ENCODE assay signal across 31 mouse cellular contexts in genomic region chr14:51507416-51507815, GRCm38 (mm10). TPM values are rescaled to one million over a fixed set of nuclear protein-coding genes. Genes with fewer than 3 reads are reported as not detected.
DNase-seq lines count a peak whose midpoint lies in the region; ATAC-seq and TF ChIP-seq lines count a peak whose summit lies in the region.
"Had no signal": no experiment of that assay in that cellular context is flagged by ENCODE, and none has a peak within 500 bp of the region (broad histone marks: within the 10 kb centered on the region; RNA-seq: fewer than 3 reads in every experiment).

No protein-coding gene starts in this region.

- ATAC-seq in midbrain, embryonic 11.5 days (ENCODE audit: low FRiP score) = no peak
- ATAC-seq in midbrain, postnatal 0 days (ENCODE audit: low FRiP score) = no peak
- no peak for ATAC-seq in hindbrain, embryonic 16.5 days
- ATAC-seq in hindbrain, embryonic 11.5 days (ENCODE audit: low FRiP score) = no peak
- ATAC-seq: forebrain, embryonic 14.5 days; forebrain, embryonic 16.5 days had no signal

- no peak for TF ChIP-seq CTCF in midbrain, postnatal 0 days (IDR thresholded peaks at IDR 0.05)

- no peak overlapping the region for H3K9ac ChIP-seq in midbrain, embryonic 11.5 days (ENCODE audit: low read length)
- H3K9ac ChIP-seq in midbrain, postnatal 0 days (replicated peaks; ENCODE audit: low read length, poor library complexity, severe bottlenecking) = no peak overlapping the region
- H3K9ac ChIP-seq in hindbrain, embryonic 16.5 days (ENCODE audit: low read depth, low read length) = no peak overlapping the region
- H3K9ac ChIP-seq in hindbrain, embryonic 11.5 days (ENCODE audit: low read depth, low read length) = no peak overlapping the region
- H3K9ac ChIP-seq: embryonic facial prominence, embryonic 13.5 days; embryonic facial prominence, embryonic 15.5 days; forebrain, embryonic 12.5 days had no signal

- H3K4me1 ChIP-seq in midbrain, embryonic 11.5 days (ENCODE audit: control insufficient read depth, insufficient read depth, low read length) = no peaks in the 10 kb centered on the region
- no peaks in the 10 kb centered on the region for H3K4me1 ChIP-seq in midbrain, postnatal 0 days (ENCODE audit: insufficient read depth, low read length)
- no peaks in the 10 kb centered on the region for H3K4me1 ChIP-seq in hindbrain, embryonic 16.5 days (ENCODE audit: control insufficient read depth, insufficient read depth, low read depth, low read length)
- no peaks in the 10 kb centered on the region for H3K4me1 ChIP-seq in hindbrain, embryonic 11.5 days (replicated peaks; ENCODE audit: control insufficient read depth, insufficient read depth, low read length)
- H3K4me1 ChIP-seq: embryonic facial prominence, embryonic 13.5 days; embryonic facial prominence, embryonic 15.5 days; forebrain, embryonic 10.5 days; forebrain, embryonic 12.5 days had no signal

- peak; percentile 81 for DNase-seq in midbrain, embryonic 11.5 days (ENCODE audit: low spot score, missing footprints)
- DNase-seq in midbrain, postnatal 0 days (ENCODE audit: low spot score) = no peak
- DNase-seq in ES-CJ7 (ENCODE audit: low read depth, low spot score) (peak; percentile 25), ZHBTc4 (ENCODE audit: low read depth, low spot score) (peak; percentile 53)
- DNase-seq in heart, postnatal 4 days = no peak
- DNase-seq in hindbrain, embryonic 11.5 days (ENCODE audit: low spot score) = no peak
- DNase-seq: adrenal gland, adult 2 months; adrenal gland, postnatal 10 days; adrenal gland, postnatal 25 days; cerebellum, adult 11 months; cerebellum, adult 18-20 months; cerebellum, adult 8-10 months; cerebellum, adult 9-11 months; cerebellum, postnatal 14 days; cerebellum, postnatal 36 days; embryo, embryonic 11 days had no signal

- no peaks in the 10 kb centered on the region for H3K9me3 ChIP-seq in midbrain, embryonic 11.5 days (ENCODE audit: control insufficient read depth, low read length)
- H3K9me3 ChIP-seq in midbrain, postnatal 0 days (ENCODE audit: low read length) = no peaks in the 10 kb centered on the region
- H3K9me3 ChIP-seq in hindbrain, embryonic 16.5 days (ENCODE audit: control insufficient read depth, low read length) = no peaks in the 10 kb centered on the region
- no peaks in the 10 kb centered on the region for H3K9me3 ChIP-seq in hindbrain, embryonic 11.5 days (ENCODE audit: control insufficient read depth, low read length)
- H3K9me3 ChIP-seq: embryonic facial prominence, embryonic 13.5 days; embryonic facial prominence, embryonic 15.5 days; forebrain, embryonic 10.5 days; forebrain, embryonic 12.5 days had no signal

- no peaks in the 10 kb centered on the region for H3K36me3 ChIP-seq in midbrain, embryonic 11.5 days (ENCODE audit: control insufficient read depth, insufficient read depth, low read length)
- H3K36me3 ChIP-seq in midbrain, postnatal 0 days (ENCODE audit: insufficient read depth, low read length) = no peaks in the 10 kb centered on the region
- no peaks in the 10 kb centered on the region for H3K36me3 ChIP-seq in hindbrain, embryonic 16.5 days (ENCODE audit: control insufficient read depth, insufficient read depth, low read length)
- no peaks in the 10 kb centered on the region for H3K36me3 ChIP-seq in hindbrain, embryonic 11.5 days (ENCODE audit: control insufficient read depth, insufficient read depth, low read length)
- H3K36me3 ChIP-seq: embryonic facial prominence, embryonic 13.5 days; embryonic facial prominence, embryonic 15.5 days; forebrain, embryonic 10.5 days; forebrain, embryonic 12.5 days had no signal

- WGBS in midbrain, embryonic 11.5 days = 93% methylated on average over 8 of the region's 8 CpGs
- WGBS in midbrain, postnatal 0 days = 95% methylated on average over 8 of the region's 8 CpGs
- WGBS in hindbrain, embryonic 16.5 days = 97% methylated on average over 8 of the region's 8 CpGs
- 96% methylated on average over 8 of the region's 8 CpGs for WGBS in hindbrain, embryonic 11.5 days

- H3K27me3 ChIP-seq in midbrain, embryonic 11.5 days (ENCODE audit: control insufficient read depth, insufficient read depth, low read length) = no peaks in the 10 kb centered on the region
- no peaks in the 10 kb centered on the region for H3K27me3 ChIP-seq in midbrain, postnatal 0 days (ENCODE audit: insufficient read depth, low read length)
- H3K27me3 ChIP-seq in hindbrain, embryonic 16.5 days (replicated peaks; ENCODE audit: control insufficient read depth, insufficient read depth, low read length) = no peaks in the 10 kb centered on the region
- no peaks in the 10 kb centered on the region for H3K27me3 ChIP-seq in hindbrain, embryonic 11.5 days (ENCODE audit: control insufficient read depth, insufficient read depth, low read length)
- H3K27me3 ChIP-seq: embryonic facial prominence, embryonic 13.5 days; embryonic facial prominence, embryonic 15.5 days; forebrain, embryonic 12.5 days had no signal

- no peak overlapping the region for H3K4me3 ChIP-seq in midbrain, embryonic 11.5 days (ENCODE audit: low read depth, low read length)
- H3K4me3 ChIP-seq in midbrain, postnatal 0 days (ENCODE audit: low read depth, low read length) = no peak overlapping the region
- H3K4me3 ChIP-seq in hindbrain, embryonic 16.5 days (ENCODE audit: low read length) = no peak overlapping the region
- no peak overlapping the region for H3K4me3 ChIP-seq in hindbrain, embryonic 11.5 days (ENCODE audit: low read depth, low read length)
- H3K4me3 ChIP-seq: embryonic facial prominence, embryonic 13.5 days; embryonic facial prominence, embryonic 15.5 days; erythroblast, embryonic 14.5 days; forebrain, embryonic 10.5 days; forebrain, embryonic 12.5 days had no signal

- no peak overlapping the region for H3K27ac ChIP-seq in midbrain, embryonic 11.5 days (ENCODE audit: low read depth, low read length)
- H3K27ac ChIP-seq in midbrain, postnatal 0 days (ENCODE audit: low read depth, low read length) = no peak overlapping the region
- H3K27ac ChIP-seq in hindbrain, embryonic 16.5 days (ENCODE audit: low read depth, low read length) = no peak overlapping the region
- no peak overlapping the region for H3K27ac ChIP-seq in hindbrain, embryonic 11.5 days (ENCODE audit: low read depth, low read length)
- H3K27ac ChIP-seq: embryonic facial prominence, embryonic 13.5 days; embryonic facial prominence, embryonic 15.5 days; forebrain, embryonic 10.5 days; forebrain, embryonic 12.5 days had no signal

- H3K4me2 ChIP-seq in midbrain, embryonic 11.5 days = no peak overlapping the region
- H3K4me2 ChIP-seq in midbrain, postnatal 0 days (ENCODE audit: low read depth, low read length, poor library complexity, severe bottlenecking) = no peak overlapping the region
- no peak overlapping the region for H3K4me2 ChIP-seq in hindbrain, embryonic 16.5 days (ENCODE audit: low read length)
- no peak overlapping the region for H3K4me2 ChIP-seq in hindbrain, embryonic 11.5 days (replicated peaks; ENCODE audit: low read depth, low read length)
- H3K4me2 ChIP-seq: embryonic facial prominence, embryonic 13.5 days; embryonic facial prominence, embryonic 15.5 days; forebrain, embryonic 12.5 days had no signal

RNA-seq across cellular contexts. Expression of gene Gm5622, which starts 45.2 kb away (rescaled TPM):
- polyA plus RNA-seq in midbrain, embryonic 11.5 days (2014; fragmentation: Nextera tagmentation; extraction: Ambion mirVana) = not detected in 2 replicates
- not detected in 2 replicates for total RNA-seq in midbrain, postnatal 0 days (2014; rRNA removed)
- polyA plus RNA-seq in midbrain, postnatal 0 days (2015; fragmentation: Nextera tagmentation; extraction: Ambion mirVana) = not detected in 2 replicates
- polyA plus RNA-seq in hindbrain, embryonic 16.5 days (2015; fragmentation: Nextera tagmentation; extraction: Ambion mirVana) = not detected in 2 replicates
- not detected for total RNA-seq in heart, postnatal 4 days (2021)
- 0.13 TPM in 1 of 2 replicates, not detected in the other for polyA plus RNA-seq in hindbrain, embryonic 11.5 days (2014; fragmentation: Nextera tagmentation; extraction: Ambion mirVana)
- total RNA-seq: adrenal gland, adult 2 months; adrenal gland, postnatal 10 days; adrenal gland, postnatal 25 days; adrenal gland, postnatal 4 days; common myeloid progenitor, adult 5-6 weeks; ES-E14; MEL had no signal
- polyA plus RNA-seq: adrenal gland, adult 2 months; brain, embryonic 14.5 days; C2C12; embryonic facial prominence, embryonic 11.5 days; embryonic facial prominence, embryonic 13.5 days; embryonic facial prominence, embryonic 15.5 days; erythroblast, embryonic 14.5 days; forebrain, embryonic 10.5 days; forebrain, embryonic 12.5 days; forebrain, embryonic 14.5 days; forebrain, embryonic 16.5 days had no signal

RNA-seq across cellular contexts. Expression of gene Vmn2r89, which starts 55.8 kb away (rescaled TPM):
- polyA plus RNA-seq in midbrain, embryonic 11.5 days (2014; fragmentation: Nextera tagmentation; extraction: Ambion mirVana) = not detected in 2 replicates
- total RNA-seq in midbrain, postnatal 0 days (2014; rRNA removed) = 0.05 TPM in 1 of 2 replicates, not detected in the other
- not detected in 2 replicates for polyA plus RNA-seq in midbrain, postnatal 0 days (2015; fragmentation: Nextera tagmentation; extraction: Ambion mirVana)
- polyA plus RNA-seq in hindbrain, embryonic 16.5 days (2015; fragmentation: Nextera tagmentation; extraction: Ambion mirVana) = not detected in 2 replicates
- not detected for total RNA-seq in heart, postnatal 4 days (2021)
- not detected in 2 replicates for polyA plus RNA-seq in hindbrain, embryonic 11.5 days (2014; fragmentation: Nextera tagmentation; extraction: Ambion mirVana)
- total RNA-seq: adrenal gland, adult 2 months; adrenal gland, postnatal 10 days; adrenal gland, postnatal 25 days; adrenal gland, postnatal 4 days; common myeloid progenitor, adult 5-6 weeks; ES-E14; MEL had no signal
- polyA plus RNA-seq: adrenal gland, adult 2 months; brain, embryonic 14.5 days; C2C12; embryonic facial prominence, embryonic 11.5 days; embryonic facial prominence, embryonic 13.5 days; embryonic facial prominence, embryonic 15.5 days; erythroblast, embryonic 14.5 days; forebrain, embryonic 10.5 days; forebrain, embryonic 12.5 days; forebrain, embryonic 14.5 days; forebrain, embryonic 16.5 days had no signal

Comparison
In these comparisons a context has a peak if more than half of its experiments do, and no peak if none do; other contexts are left out.
1. DNase-seq: peak in midbrain, embryonic 11.5 days (single experiment), ES-CJ7 (single experiment) and ZHBTc4 (single experiment); none in midbrain, postnatal 0 days (single experiment), heart, postnatal 4 days (single experiment) and hindbrain, embryonic 11.5 days (single experiment).